Mouse (Mus musculus) gastrocnemius, postnatal 14 days (tissue): Measurements from ENCODE around the gene Fancd2os. TPM values are rescaled to one million over a fixed set of nuclear protein-coding genes. Genes with fewer than 3 reads are reported as not detected.

Experiments used
- DNase-seq: peaks from one replicate; pipeline ENCODE4 v3.0.0; 2021; ENCODE audit warnings: mixed read lengths
- intact Hi-C: fragments of 180-260 bp; cut with DNase I; formaldehyde crosslinking; loops from one replicate; pipeline ENCODE4 v1.15.1; 2025; ENCODE audit warnings: low total_unique reads
- total RNA-seq, 2 experiments: library from RNA; stranded (reverse); gene quantifications; 2 replicates each; pipeline ENCODE4 v1.2.3; 2021

The Fancd2os gene
- total RNA-seq, 2 experiments from 2014 or later: not detected

- DNase-seq: no peak
- intact Hi-C loops: no loop called here
Measured at GRCm38 (mm10) chr6:113609293-113609692, 8.8 kb upstream of the Fancd2os start.

GRCm38 (mm10) chr6:113608871-113609270, 8.4 kb upstream of the Fancd2os start:
- intact Hi-C loops: no loop called here

GRCm38 (mm10) chr6:113605224-113605545, 4.7 kb upstream of the Fancd2os start:
- intact Hi-C loops: no loop called here

More at GRCm38 (mm10) chr6:113608871-113609270, 8.4 kb upstream of the Fancd2os start:
- no peak for DNase-seq

GRCm38 (mm10) chr6:113604432-113605223, 4.1 kb upstream of the Fancd2os start, which contains the start of gene Brk1:
Gene Brk1 (plus strand): TSS chr6:113604772.
- intact Hi-C loops: no loop called here
- peak; percentile 86 for DNase-seq

More at GRCm38 (mm10) chr6:113605224-113605545, 4.7 kb upstream of the Fancd2os start:
- DNase-seq: no peak

GRCm38 (mm10) chr6:113603993-113604392, 3.5 kb upstream of the Fancd2os start:
- intact Hi-C loops: no loop called here
- no peak for DNase-seq

GRCm38 (mm10) chr6:113602821-113603220, 2.3 kb upstream of the Fancd2os start:
- intact Hi-C loops: no loop called here
- no peak for DNase-seq

- intact Hi-C loops: no loop called here
- no peak for DNase-seq
Measured at GRCm38 (mm10) chr6:113599833-113600232, 682 bp downstream of the Fancd2os start.

- intact Hi-C loops: no loop called here
- DNase-seq: no peak
Measured at GRCm38 (mm10) chr6:113597945-113598344, 2.6 kb downstream of the Fancd2os start.

- intact Hi-C loops: no loop called here
- DNase-seq: no peak
Measured at GRCm38 (mm10) chr6:113592637-113593036, 7.9 kb downstream of the Fancd2os start.

GRCm38 (mm10) chr6:113586466-113587183, 13.9 kb downstream of the Fancd2os start:
- no peak for DNase-seq
- intact Hi-C loops: no loop called here

- intact Hi-C loops: no loop called here
- DNase-seq: no peak
Measured at GRCm38 (mm10) chr6:113585065-113585464, 15.4 kb downstream of the Fancd2os start.

GRCm38 (mm10) chr6:113583023-113583422, 17.5 kb downstream of the Fancd2os start:
- no peak for DNase-seq
- intact Hi-C loops: no loop called here

GRCm38 (mm10) chr6:113579306-113579705, 21.2 kb downstream of the Fancd2os start:
- no peak for DNase-seq
- intact Hi-C loops: no loop called here

- intact Hi-C loops: no loop called here
- no peak for DNase-seq
Measured at GRCm38 (mm10) chr6:113576044-113576443, 24.5 kb downstream of the Fancd2os start.

- DNase-seq: no peak
- intact Hi-C loops: no loop called here
Measured at GRCm38 (mm10) chr6:113564557-113564956, 36.0 kb downstream of the Fancd2os start.

- intact Hi-C loops: no loop called here
- DNase-seq: no peak
Measured at GRCm38 (mm10) chr6:113559736-113560135, 40.8 kb downstream of the Fancd2os start.

Other genes with a start within 250 kb of the Fancd2os start
- 10 to 100 TPM; 14.4 to 15.8 TPM for gene Tada3, start 222.8 kb downstream of the Fancd2os start, total RNA-seq
- gene Arpc4, start 222.6 kb downstream of the Fancd2os start, total RNA-seq: 10 to 100 TPM; 66.6 to 66.9 TPM
- 1 to 10 TPM; 1.3 TPM for gene Ttll3, start 211.5 kb downstream of the Fancd2os start, total RNA-seq
- gene Rpusd3, start 181.4 kb downstream of the Fancd2os start, total RNA-seq: 10 to 100 TPM; 11.1 to 13.3 TPM
- 1 to 10 TPM in 1 of 2 experiments, under 1 TPM in 1; 0.51 to 2.7 TPM for gene Cidec, start 165.0 kb downstream of the Fancd2os start, total RNA-seq
- gene Jagn1, start 158.1 kb downstream of the Fancd2os start, total RNA-seq: 10 to 100 TPM; 28.6 to 32.4 TPM
- under 1 TPM; 0.31 to 0.49 TPM for gene Il17re, start 142.2 kb downstream of the Fancd2os start, total RNA-seq
- gene Il17rc, start 129.3 kb downstream of the Fancd2os start, total RNA-seq: 1 to 10 TPM; 6.8 TPM
- 10 to 100 TPM; 37.1 to 39.6 TPM for gene Creld1, start 117.4 kb downstream of the Fancd2os start, total RNA-seq
- under 1 TPM; 0.11 to 0.12 TPM for gene Prrt3, start 98.8 kb downstream of the Fancd2os start, total RNA-seq
- 10 to 100 TPM; 56.2 to 61.0 TPM for gene Emc3, start 69.1 kb downstream of the Fancd2os start, total RNA-seq
- 1 to 10 TPM; 1.3 to 1.8 TPM for gene Fancd2, start 69.0 kb downstream of the Fancd2os start, total RNA-seq
- 10 to 100 TPM; 42.8 to 52.4 TPM for gene Brk1, start 4.1 kb upstream of the Fancd2os start, total RNA-seq
- gene Vhl, start 23.2 kb upstream of the Fancd2os start, total RNA-seq: 1 to 10 TPM; 6.8 to 7.0 TPM
- 1 to 10 TPM; 4.7 to 4.8 TPM for gene Irak2, start 37.8 kb upstream of the Fancd2os start, total RNA-seq
- 10 to 100 TPM; 25.7 to 29.1 TPM for gene Tatdn2, start 96.3 kb upstream of the Fancd2os start, total RNA-seq
- gene Ghrl, start 119.2 kb upstream of the Fancd2os start, total RNA-seq: under 1 TPM in 1 of 2 experiments, not detected in 1; 0.37 TPM
- 10 to 100 TPM; 68.9 to 78.7 TPM for gene Sec13, start 140.0 kb upstream of the Fancd2os start, total RNA-seq